Mouse (Mus musculus) lung, embryonic 16.5 days (tissue): ENCODE measurements around the gene Grik3. TPM values are rescaled to one million over a fixed set of nuclear protein-coding genes. Genes with fewer than 3 reads are reported as not detected.

ENCODE experiments used
- ATAC-seq: fragments of 200-750 bp; cut with Nextera tagmentation; 2 replicates; pipeline ENCODE4 v1.8.0; 2017; ENCODE audit warnings: low read depth, mild to moderate bottlenecking, moderate library complexity
- H3K27ac ChIP-seq: fragments of 300-500 bp; sonication (generic); 2 replicates; pipeline ENCODE4 v1.5.1; 2014; ENCODE audit warnings: mild to moderate bottlenecking, control low read depth, low read length
- H3K27me3 ChIP-seq: fragments of 300-500 bp; sonication (generic); 2 replicates; pipeline ENCODE4 v1.6.1; 2014; ENCODE audit warnings: low read depth, low read length, mixed read lengths; ENCODE audit not compliant: control insufficient read depth, insufficient read depth
- H3K36me3 ChIP-seq: fragments of 300-500 bp; sonication (generic); 2 replicates; pipeline ENCODE4 v1.6.1; 2014; ENCODE audit warnings: low read length; ENCODE audit not compliant: control insufficient read depth, insufficient read depth
- H3K4me1 ChIP-seq: fragments of 300-500 bp; sonication (generic); replicated peaks from 2 replicates; pipeline ENCODE4 v1.6.1; 2014; ENCODE audit warnings: low read length, mixed read lengths; ENCODE audit not compliant: control insufficient read depth, insufficient read depth
- H3K4me2 ChIP-seq: fragments of 300-500 bp; sonication (generic); 2 replicates; pipeline ENCODE4 v1.6.1; 2014; ENCODE audit warnings: low read depth, low read length, control low read depth
- H3K4me3 ChIP-seq: fragments of 300-500 bp; sonication (generic); 2 replicates; pipeline ENCODE4 v1.5.1; 2014; ENCODE audit warnings: mild to moderate bottlenecking, low read length, control low read depth
- H3K9ac ChIP-seq: fragments of 300-500 bp; sonication (generic); 2 replicates; pipeline ENCODE4 v1.6.1; 2014; ENCODE audit warnings: low read length, control low read depth
- H3K9me3 ChIP-seq: fragments of 300-500 bp; sonication (generic); 2 replicates; pipeline ENCODE4 v1.6.1; 2016; ENCODE audit warnings: low read length; ENCODE audit not compliant: control insufficient read depth
- WGBS: fragments of 180-500 bp; shearing (Covaris S2); extraction: QIAGEN DNeasy Blood & Tissue Kit; methylation state at CpG from one replicate; pipeline ENCODE4 v1.1.7; 2014; 5-methylcytosine and 5-hydroxymethylcytosine counted together
- microRNA-seq: library from miRNA; unstranded; fragments of <30 nt; microRNA quantifications from one replicate; pipeline ENCODE4, GENCODE M21; 2016
- polyA plus RNA-seq: library from polyadenylated mRNA; unstranded; fragments of >200 nt; fragmentation: Nextera tagmentation; extraction: Ambion mirVana; gene quantifications from 2 replicates; pipeline ENCODE4 v1.2.1, GENCODE M21; 2015

Gene Grik3
- polyA plus RNA-seq, 1 experiment from 2014 or later: not detected

DNA sequence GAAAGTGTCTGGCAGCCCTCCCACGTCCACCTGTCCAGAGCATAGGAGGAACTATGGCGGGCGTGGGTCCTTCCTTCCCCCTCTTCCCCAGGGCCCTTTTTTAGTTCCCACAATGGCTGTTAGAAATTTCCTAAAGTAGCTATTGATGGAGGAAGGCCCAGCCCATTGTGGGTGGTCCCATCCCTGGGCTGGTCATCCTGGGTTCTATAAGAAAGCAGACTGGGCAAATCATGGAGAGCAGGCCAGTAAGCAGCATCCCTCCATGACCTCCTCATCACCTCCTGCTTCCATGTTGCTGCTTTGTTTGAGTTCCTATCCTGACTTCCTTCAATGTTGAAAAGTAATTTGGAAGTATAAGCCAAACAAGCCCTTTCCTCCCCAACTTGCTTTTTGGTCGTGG is 269.8 kb downstream of the Grik3 start:
- H3K4me2 ChIP-seq: no peak overlapping the region
- H3K36me3 ChIP-seq: no peaks in the 10 kb centered on the region
- H3K27me3 ChIP-seq: no peaks in the 10 kb centered on the region
- H3K4me3 ChIP-seq: no peak overlapping the region
- 75% methylated on average over 4 of the region's 4 CpGs for WGBS
- no peak overlapping the region for H3K27ac ChIP-seq
- H3K9ac ChIP-seq: no peak overlapping the region
- H3K9me3 ChIP-seq: no peaks in the 10 kb centered on the region
- no peaks in the 10 kb centered on the region for H3K4me1 ChIP-seq
- ATAC-seq: no peak

DNA sequence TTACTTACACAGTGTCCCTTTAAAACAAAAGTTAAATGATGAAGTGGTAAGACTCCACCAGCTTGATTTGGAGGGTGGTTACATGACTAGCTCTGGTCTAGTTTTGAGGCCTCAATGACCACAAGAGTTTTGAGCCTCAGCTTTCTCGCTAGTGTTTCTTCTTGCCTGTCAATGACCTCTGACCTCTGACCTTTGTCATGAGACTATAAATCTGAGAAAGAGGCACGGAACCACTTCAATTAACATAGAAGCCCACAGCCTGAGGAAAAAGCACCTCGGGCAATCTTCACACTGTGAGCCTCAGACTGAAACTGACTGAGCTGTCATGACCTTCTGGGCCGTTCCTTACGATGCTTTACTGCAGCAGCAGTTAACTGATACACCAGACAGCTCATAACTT is 272.6 kb downstream of the Grik3 start:
- Histone ChIP-seq H3K36me3 (no peaks in the 10 kb centered on the region), H3K9me3 (no peaks in the 10 kb centered on the region), H3K27me3 (no peaks in the 10 kb centered on the region), H3K27ac (no peak overlapping the region), H3K4me3 (no peak overlapping the region), H3K4me1 (no peaks in the 10 kb centered on the region), H3K4me2 (no peak overlapping the region), H3K9ac (no peak overlapping the region)
- 46% methylated on average over 5 of the region's 5 CpGs for WGBS
- ATAC-seq: no peak

Small RNA genes lying within 50 kb of the gene (microRNA-seq; reads per million reads assigned to microRNA genes)
- gene Mir692-2: not detected
